Mouse (Mus musculus) heart, embryonic 13.5 days (tissue): ENCODE results near the gene Tor1aip2. TPM values are rescaled to one million over a fixed set of nuclear protein-coding genes. Genes with fewer than 3 reads are reported as not detected.

Experiments
- ATAC-seq: fragments of 200-750 bp; cut with Nextera tagmentation; 2 replicates; pipeline ENCODE4 v1.8.0; 2017; ENCODE audit warnings: moderate TSS enrichment; ENCODE audit not compliant: insufficient number of reproducible peaks, low FRiP score, low TSS enrichment; ENCODE audit errors: extremely low read depth
- H3K27ac ChIP-seq: fragments of 300-500 bp; sonication (generic); replicated peaks from 2 replicates; pipeline ENCODE4 v1.5.1; 2015; ENCODE audit warnings: moderate library complexity, mild to moderate bottlenecking, inconsistent platforms
- H3K27me3 ChIP-seq: fragments of 300-500 bp; sonication (generic); replicated peaks from 2 replicates; pipeline ENCODE4 v1.6.1; 2015; ENCODE audit warnings: mild to moderate bottlenecking, inconsistent platforms
- H3K36me3 ChIP-seq: fragments of 300-500 bp; sonication (generic); 2 replicates; pipeline ENCODE4 v1.6.1; 2015; ENCODE audit warnings: mild to moderate bottlenecking, inconsistent platforms
- H3K4me1 ChIP-seq: fragments of 300-500 bp; sonication (generic); 2 replicates; pipeline ENCODE4 v1.6.1; 2015; ENCODE audit warnings: inconsistent platforms
- H3K4me2 ChIP-seq: fragments of 300-500 bp; sonication (generic); 2 replicates; pipeline ENCODE4 v1.6.1; 2015; ENCODE audit warnings: inconsistent platforms, mild to moderate bottlenecking, moderate library complexity
- H3K4me3 ChIP-seq: fragments of 300-500 bp; sonication (generic); 2 replicates; pipeline ENCODE4 v1.5.1; 2015; ENCODE audit warnings: moderate library complexity, mild to moderate bottlenecking, inconsistent platforms
- H3K9ac ChIP-seq: fragments of 300-500 bp; sonication (generic); 2 replicates; pipeline ENCODE4 v1.6.1; 2015; ENCODE audit warnings: inconsistent platforms, mild to moderate bottlenecking, moderate library complexity
- H3K9me3 ChIP-seq: fragments of 300-500 bp; sonication (generic); 2 replicates; pipeline ENCODE4 v1.6.1; 2016; ENCODE audit warnings: inconsistent platforms
- WGBS: fragments of 180-500 bp; shearing (Covaris S2); methylation state at CpG from one replicate; pipeline ENCODE4 v1.1.7; 2015; ENCODE audit warnings: mixed read lengths; 5-methylcytosine and 5-hydroxymethylcytosine counted together
- polyA plus RNA-seq: library from polyadenylated mRNA; unstranded; fragments of >200 nt; fragmentation: Nextera tagmentation; extraction: Ambion mirVana; gene quantifications from 2 replicates; pipeline ENCODE4 v1.2.1, GENCODE M21; 2015

The Tor1aip2 gene
- polyA plus RNA-seq, 1 experiment from 2014 or later, result 76.6 TPM

DNA sequence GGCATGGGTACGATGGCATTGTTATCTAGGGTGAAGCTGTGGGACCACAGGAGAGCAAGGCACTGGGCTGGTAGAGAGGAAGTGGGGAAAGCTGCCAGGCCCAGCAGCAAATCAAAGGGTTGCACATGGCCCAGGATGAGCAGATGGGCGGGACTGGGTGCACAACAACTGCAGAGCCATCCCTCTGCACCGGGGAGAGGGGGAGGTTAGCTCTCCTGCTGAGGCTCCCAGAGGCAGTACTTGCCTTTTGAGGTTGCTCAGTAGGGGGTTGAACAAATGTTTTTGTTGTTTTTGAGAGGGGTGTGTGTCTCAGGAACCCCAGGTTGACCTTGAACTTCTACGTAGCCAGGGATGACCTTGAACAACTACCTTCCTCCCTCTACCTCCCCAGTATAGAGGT lies 41.3 kb downstream of the Tor1aip2 start:
- no peak for ATAC-seq
- 43% methylated on average over 4 of the region's 4 CpGs for WGBS
- peaks cover 21% of the 10 kb centered on the region for H3K4me1 ChIP-seq

DNA sequence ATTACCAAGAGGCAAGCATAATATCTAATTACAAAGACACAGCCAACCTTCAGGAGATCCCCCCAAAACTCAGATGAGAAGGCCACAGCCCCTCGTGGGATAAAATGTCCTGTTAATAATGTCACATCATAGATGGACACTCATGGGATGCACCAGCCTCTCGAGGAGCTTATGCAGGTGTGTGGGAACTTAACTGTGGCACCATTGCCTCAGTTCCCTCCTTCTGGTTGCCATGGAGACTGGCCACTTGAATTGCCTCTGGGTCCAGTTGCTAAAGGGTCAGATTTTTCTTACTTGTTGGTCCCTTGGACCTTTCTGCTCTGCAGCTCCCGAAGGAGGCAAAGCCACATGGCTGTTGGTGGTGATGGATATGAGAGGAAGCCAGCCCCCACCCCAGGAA lies 42.5 kb downstream of the Tor1aip2 start:
- no peak overlapping the region for H3K9ac ChIP-seq
- no peaks in the 10 kb centered on the region for H3K36me3 ChIP-seq
- H3K4me1 ChIP-seq, result peaks cover 25% of the 10 kb centered on the region
- H3K4me2 ChIP-seq, result no peak overlapping the region
- no peaks in the 10 kb centered on the region for H3K27me3 ChIP-seq
- H3K4me3 ChIP-seq, result no peak overlapping the region
- 47% methylated on average over 3 of the region's 3 CpGs for WGBS
- H3K9me3 ChIP-seq, result no peaks in the 10 kb centered on the region
- no peak overlapping the region for H3K27ac ChIP-seq
- ATAC-seq, result no peak

More for the DNA sequence above, 41.3 kb downstream of the Tor1aip2 start:
- H3K27ac ChIP-seq, result no peak overlapping the region
- H3K9ac ChIP-seq, result no peak overlapping the region
- H3K4me3 ChIP-seq, result no peak overlapping the region
- H3K36me3 ChIP-seq, result no peaks in the 10 kb centered on the region
- H3K9me3 ChIP-seq, result no peaks in the 10 kb centered on the region
- H3K27me3 ChIP-seq, result no peaks in the 10 kb centered on the region
- H3K4me2 ChIP-seq, result no peak overlapping the region

DNA sequence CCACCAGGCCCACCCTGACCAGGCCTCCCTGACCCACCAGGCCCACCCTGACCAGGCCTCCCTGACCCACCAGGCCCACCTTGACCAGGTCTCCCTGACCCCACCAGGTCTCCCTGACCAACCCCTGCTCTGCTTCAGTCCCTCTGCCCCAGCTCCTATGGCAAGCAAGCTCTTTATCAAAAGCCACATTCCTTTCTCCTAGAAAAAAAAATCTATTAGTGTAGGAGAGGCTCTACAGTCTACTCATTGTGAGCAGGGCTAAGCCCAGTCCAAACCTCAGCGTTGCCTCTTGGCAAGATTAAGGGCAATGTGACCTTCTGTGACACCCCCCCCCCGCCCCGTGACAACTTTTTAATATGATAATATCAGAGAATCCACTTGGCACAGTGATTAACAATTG lies 49.4 kb downstream of the Tor1aip2 start:
- H3K36me3 ChIP-seq, result no peaks in the 10 kb centered on the region
- 31% methylated on average over 3 of the region's 3 CpGs for WGBS
- H3K27ac ChIP-seq, result peak overlapping the region; percentile 56
- H3K4me2 ChIP-seq, result no peak overlapping the region
- H3K27me3 ChIP-seq, result no peaks in the 10 kb centered on the region; the same call in 1 of the 2 replicates
- peaks cover 27% of the 10 kb centered on the region for H3K4me1 ChIP-seq
- H3K9me3 ChIP-seq, result no peaks in the 10 kb centered on the region
- no peak overlapping the region; the same call in 1 of the 2 replicates for H3K9ac ChIP-seq
- no peak for ATAC-seq
- no peak overlapping the region for H3K4me3 ChIP-seq

DNA sequence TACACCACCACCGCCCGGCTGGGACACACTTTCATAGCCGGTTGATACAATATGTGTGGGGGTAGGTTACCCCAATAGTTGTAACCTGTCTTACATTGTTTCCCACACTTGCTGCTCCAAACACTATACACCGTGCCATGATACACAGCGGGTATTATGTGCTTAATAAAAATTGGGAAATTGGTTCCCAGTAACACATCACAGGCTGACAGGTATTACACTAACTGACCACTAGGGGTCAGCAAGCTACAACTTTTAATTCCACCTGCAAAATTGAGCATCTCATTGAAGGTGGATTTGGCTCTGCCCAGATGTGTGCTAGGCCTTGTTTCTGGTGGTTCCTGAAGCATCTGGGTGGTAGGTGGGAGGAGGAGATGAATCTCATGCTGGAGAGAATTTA lies 50.6 kb downstream of the Tor1aip2 start:
- Histone ChIP-seq H3K27me3 (no peaks in the 10 kb centered on the region; the same call in 1 of the 2 replicates), H3K9me3 (no peaks in the 10 kb centered on the region), H3K27ac (no peak overlapping the region), H3K9ac (no peak overlapping the region), H3K4me1 (peaks cover 27% of the 10 kb centered on the region), H3K36me3 (no peaks in the 10 kb centered on the region), H3K4me3 (no peak overlapping the region), H3K4me2 (no peak overlapping the region)
- 56% methylated on average over 5 of the region's 5 CpGs for WGBS
- ATAC-seq, result no peak

DNA sequence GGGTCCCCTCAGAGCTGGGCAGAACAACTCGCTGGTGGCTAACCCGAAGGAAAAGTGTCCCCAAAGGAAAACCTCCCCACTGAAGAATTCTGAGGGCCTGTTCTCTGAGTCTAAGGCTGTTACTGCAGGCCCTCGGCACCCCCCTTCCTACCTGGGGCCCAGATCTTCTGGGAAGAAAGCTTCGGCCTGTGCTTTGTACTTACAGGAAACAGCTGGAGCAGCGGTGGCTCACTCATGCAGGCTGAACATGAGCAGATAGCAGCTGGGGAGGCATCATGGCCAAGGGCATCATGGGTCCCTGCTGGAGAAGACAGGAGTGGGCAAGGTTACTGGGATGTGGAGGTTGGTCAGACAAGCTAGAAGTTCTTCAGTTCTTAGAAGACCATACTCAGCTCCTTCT lies 52.4 kb downstream of the Tor1aip2 start:
- no peaks in the 10 kb centered on the region for H3K9me3 ChIP-seq
- H3K4me3 ChIP-seq, result no peak overlapping the region
- WGBS, result 74% methylated on average over 5 of the region's 5 CpGs
- peaks cover 24% of the 10 kb centered on the region for H3K4me1 ChIP-seq
- no peak overlapping the region for H3K27ac ChIP-seq
- H3K4me2 ChIP-seq, result no peak overlapping the region
- no peaks in the 10 kb centered on the region for H3K36me3 ChIP-seq
- no peak for ATAC-seq
- H3K27me3 ChIP-seq, result no peaks in the 10 kb centered on the region; the same call in 1 of the 2 replicates
- H3K9ac ChIP-seq, result no peak overlapping the region

DNA sequence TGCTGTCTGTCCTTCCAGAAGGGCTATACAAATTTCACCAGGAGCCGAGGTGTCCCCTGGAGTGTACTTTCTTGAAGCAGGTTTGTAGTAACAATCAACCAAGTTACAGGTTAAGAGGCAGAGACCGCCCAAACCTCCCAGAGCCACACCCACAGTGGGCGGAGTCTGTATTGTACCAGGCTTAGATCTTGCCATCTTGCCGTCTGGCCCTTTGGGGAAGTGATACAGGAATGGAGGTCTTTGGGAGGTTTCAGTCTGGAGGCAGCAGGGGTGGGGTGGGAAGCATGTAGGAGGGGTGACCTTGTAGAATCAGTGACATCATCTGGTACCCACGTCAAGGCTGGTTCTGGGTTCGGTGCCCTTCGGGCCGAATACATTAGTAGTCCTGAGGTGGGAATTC lies 54.4 kb downstream of the Tor1aip2 start:
- no peak for ATAC-seq
- Histone ChIP-seq H3K9ac (no peak overlapping the region), H3K4me1 (peaks cover 8% of the 10 kb centered on the region), H3K27me3 (no peaks in the 10 kb centered on the region; the same call in 1 of the 2 replicates), H3K4me3 (no peak overlapping the region), H3K9me3 (no peaks in the 10 kb centered on the region), H3K36me3 (no peaks in the 10 kb centered on the region), H3K4me2 (no peak overlapping the region), H3K27ac (no peak overlapping the region)
- WGBS, result 76% methylated on average over 8 of the region's 8 CpGs

DNA sequence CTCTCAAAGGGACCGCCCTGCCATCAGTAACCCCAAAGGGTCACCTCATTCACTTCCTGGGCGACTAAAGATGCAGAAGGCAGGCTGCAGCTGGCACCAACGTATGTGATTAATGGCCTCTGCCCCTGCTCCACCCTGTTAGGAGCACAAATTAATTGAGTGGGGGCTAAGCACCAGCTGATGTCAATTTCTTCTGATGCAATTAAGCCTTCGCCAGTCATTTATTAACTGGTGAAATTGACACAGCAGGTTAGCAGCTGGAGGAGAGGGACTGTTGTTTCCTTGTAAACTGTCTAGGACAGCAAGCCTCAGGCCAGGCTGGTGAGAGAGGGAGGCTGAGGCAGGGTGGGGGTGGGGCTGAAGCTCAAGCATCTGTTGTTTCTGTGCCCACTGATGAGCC lies 54.8 kb downstream of the Tor1aip2 start:
- Histone ChIP-seq H3K36me3 (no peaks in the 10 kb centered on the region), H3K27ac (no peak overlapping the region), H3K4me2 (no peak overlapping the region), H3K9ac (no peak overlapping the region), H3K4me3 (no peak overlapping the region), H3K9me3 (no peaks in the 10 kb centered on the region), H3K4me1 (peaks cover 3% of the 10 kb centered on the region; the same call in 1 of the 2 replicates), H3K27me3 (no peaks in the 10 kb centered on the region; the same call in 1 of the 2 replicates)
- 81% methylated on average over 4 of the region's 4 CpGs for WGBS
- ATAC-seq, result no peak

DNA sequence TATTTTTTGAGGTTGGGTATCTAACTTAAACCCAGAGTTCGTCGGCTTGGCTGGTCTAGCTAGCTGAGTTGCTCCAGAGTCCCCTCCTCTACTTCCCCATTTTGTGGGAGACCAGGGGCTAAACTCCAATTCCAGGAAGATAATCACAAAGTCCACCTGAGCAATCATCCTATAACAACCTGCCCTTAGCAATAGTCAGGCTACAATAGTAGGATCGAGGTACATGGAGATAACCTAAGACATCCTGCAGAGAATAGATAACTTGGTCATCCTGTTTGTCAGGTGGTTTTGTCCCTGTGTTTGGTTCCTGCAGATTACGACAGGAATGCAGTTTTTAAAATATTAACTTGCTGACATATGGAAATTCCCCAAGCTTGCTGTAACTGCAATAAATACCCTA lies 56.6 kb downstream of the Tor1aip2 start:
- 77% methylated on average over 4 of the region's 4 CpGs for WGBS
- Histone ChIP-seq H3K27ac (no peak overlapping the region), H3K4me1 (no peaks in the 10 kb centered on the region), H3K27me3 (no peaks in the 10 kb centered on the region; the same call in 1 of the 2 replicates), H3K9me3 (no peaks in the 10 kb centered on the region), H3K36me3 (no peaks in the 10 kb centered on the region), H3K4me3 (no peak overlapping the region), H3K4me2 (no peak overlapping the region), H3K9ac (no peak overlapping the region)
- ATAC-seq, result no peak

DNA sequence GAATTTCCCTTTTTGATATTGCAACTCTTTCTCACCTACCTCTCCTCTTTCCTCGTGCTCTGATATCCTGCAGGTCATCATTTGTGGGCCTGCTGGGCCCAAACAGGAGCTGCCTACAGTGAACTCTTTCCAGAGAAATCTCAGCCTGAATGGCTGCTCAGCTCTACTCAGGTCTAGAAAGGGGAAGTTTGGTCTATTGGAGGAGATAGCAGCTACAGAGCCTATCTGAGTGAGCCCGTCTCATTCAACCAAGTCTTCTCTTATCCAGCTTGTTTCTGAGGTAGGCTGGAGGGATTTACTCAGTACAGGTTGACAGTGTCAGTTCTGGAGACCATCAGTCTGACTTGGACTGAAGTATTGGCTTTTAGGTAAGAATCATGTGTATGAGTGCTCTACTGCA lies 68.6 kb downstream of the Tor1aip2 start:
- Histone ChIP-seq H3K27me3 (no peaks in the 10 kb centered on the region), H3K4me2 (no peak overlapping the region), H3K9me3 (peaks cover 19% of the 10 kb centered on the region; the same call in 1 of the 2 replicates), H3K4me3 (no peak overlapping the region), H3K36me3 (no peaks in the 10 kb centered on the region), H3K9ac (no peak overlapping the region), H3K27ac (no peak overlapping the region), H3K4me1 (peaks cover 8% of the 10 kb centered on the region)
- WGBS, result 80% methylated on average over 2 of the region's 2 CpGs
- ATAC-seq, result no peak

DNA sequence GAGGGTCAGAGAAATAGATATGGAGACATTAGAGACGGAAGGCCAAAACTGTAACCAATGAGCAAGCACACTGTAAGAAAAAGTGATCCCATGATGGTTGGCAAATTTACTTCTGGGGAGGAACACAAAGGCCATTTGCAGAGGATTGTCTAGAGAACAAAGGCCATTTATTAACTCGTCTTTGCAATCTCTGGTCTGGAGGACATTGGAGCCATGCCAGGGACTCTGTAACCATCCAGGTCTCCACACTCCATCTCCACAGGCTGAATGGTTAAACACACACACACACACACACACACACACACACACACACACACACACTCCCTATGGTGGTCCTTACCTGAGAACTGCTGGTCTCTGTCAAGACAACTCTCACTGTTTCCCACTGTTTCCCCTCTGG lies 70.2 kb downstream of the Tor1aip2 start:
- Histone ChIP-seq H3K4me2 (no peak overlapping the region), H3K4me3 (no peak overlapping the region), H3K27ac (no peak overlapping the region), H3K4me1 (peaks cover 11% of the 10 kb centered on the region), H3K9ac (no peak overlapping the region), H3K9me3 (peaks cover 14% of the 10 kb centered on the region; the same call in 1 of the 2 replicates), H3K36me3 (no peaks in the 10 kb centered on the region), H3K27me3 (no peaks in the 10 kb centered on the region)
- ATAC-seq, result no peak
- 46% methylated on average over 2 of the region's 2 CpGs for WGBS

DNA sequence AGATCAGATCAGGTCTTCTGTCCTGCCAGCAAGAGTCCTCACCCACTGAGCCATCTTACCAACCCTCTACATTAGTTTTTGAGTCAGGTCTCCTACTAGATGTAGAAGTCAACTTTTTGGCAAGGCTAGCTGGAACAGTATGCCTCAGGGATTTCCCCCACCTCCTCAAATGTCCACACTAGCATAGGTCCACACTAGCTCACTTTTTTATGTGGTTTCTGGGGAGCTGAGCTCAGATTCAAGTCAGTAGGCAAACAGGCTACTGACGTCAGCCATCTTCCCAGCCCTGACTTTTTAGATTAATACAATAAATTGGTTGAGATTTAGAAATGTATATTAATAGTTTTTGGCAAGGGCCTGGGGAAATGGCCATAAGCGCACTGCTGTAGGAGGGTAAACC lies 72.2 kb downstream of the Tor1aip2 start:
- Histone ChIP-seq H3K27ac (no peak overlapping the region), H3K4me1 (peaks cover 15% of the 10 kb centered on the region), H3K27me3 (no peaks in the 10 kb centered on the region), H3K9me3 (peaks cover 9% of the 10 kb centered on the region; the same call in 1 of the 2 replicates), H3K36me3 (no peaks in the 10 kb centered on the region), H3K4me3 (no peak overlapping the region), H3K9ac (no peak overlapping the region), H3K4me2 (no peak overlapping the region)
- WGBS, result 85% methylated on average over 2 of the region's 2 CpGs
- ATAC-seq, result no peak

DNA sequence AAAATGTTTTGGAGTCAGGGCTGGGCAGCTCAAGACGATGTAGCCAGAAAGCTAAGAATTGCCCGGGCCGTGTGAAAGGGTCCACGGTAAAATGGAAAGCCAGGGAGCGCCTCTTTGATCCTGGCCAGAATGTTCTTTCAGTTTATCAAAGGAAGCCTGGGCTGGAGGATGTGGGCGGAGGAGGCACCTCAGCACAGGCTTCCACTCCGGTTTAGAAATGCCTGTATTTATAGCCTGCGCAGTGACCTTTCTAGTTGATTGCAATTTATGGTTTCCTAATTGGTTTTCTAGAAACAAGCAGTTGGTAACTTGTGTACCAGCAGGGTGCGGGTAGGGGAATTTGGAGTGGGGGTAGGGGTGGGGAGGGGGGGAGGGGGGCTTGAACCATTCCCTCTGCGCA lies 73.2 kb downstream of the Tor1aip2 start:
- peaks cover 15% of the 10 kb centered on the region for H3K4me1 ChIP-seq
- peak overlapping the region; percentile 1; the same call in 1 of the 2 replicates for H3K27ac ChIP-seq
- H3K4me3 ChIP-seq, result no peak overlapping the region
- H3K9me3 ChIP-seq, result peaks cover 9% of the 10 kb centered on the region; the same call in 1 of the 2 replicates
- 44% methylated on average over 10 of the region's 10 CpGs for WGBS
- no peak overlapping the region for H3K9ac ChIP-seq
- 0 out of 2 replicates have a peak overlapping the region, but pooled peaks have one; percentile 7 for H3K4me2 ChIP-seq
- H3K36me3 ChIP-seq, result no peaks in the 10 kb centered on the region
- ATAC-seq, result no peak
- H3K27me3 ChIP-seq, result no peaks in the 10 kb centered on the region
